ENCODE assay signal across 29 mouse cellular contexts in the genomic region with DNA sequence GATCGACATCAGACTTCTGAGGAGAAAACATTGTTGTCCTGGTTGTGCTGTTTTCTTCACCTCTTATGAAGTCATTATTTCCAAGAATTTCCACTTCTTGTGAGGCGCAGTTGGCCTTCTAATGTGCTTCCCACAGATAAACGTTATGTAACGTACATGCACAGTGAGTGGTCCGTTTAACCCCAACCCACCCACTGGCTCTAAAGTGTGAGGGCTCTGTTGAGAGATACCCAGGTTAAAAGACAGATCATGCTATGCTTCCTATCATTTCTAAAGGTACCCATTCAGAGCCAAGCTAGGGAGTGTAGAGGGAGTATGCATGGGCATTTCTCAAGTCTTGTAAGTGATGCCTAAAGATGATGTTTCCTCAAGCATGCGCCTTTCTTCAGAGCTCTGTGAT.
"Had no signal": no experiment of that assay in that cellular context is flagged by ENCODE, and none has a peak within 500 bp of the region (broad histone marks: within the 10 kb centered on the region; RNA-seq: fewer than 3 reads in every experiment).

No protein-coding gene starts in this region.

- H3K27ac ChIP-seq: left cerebral cortex, adult 2 months; limb, embryonic 10.5 days; limb, embryonic 12.5 days; limb, embryonic 13.5 days; limb, embryonic 15.5 days; liver, embryonic 15.5 days; lung, embryonic 15.5 days; macrophage; midbrain, embryonic 10.5 days; midbrain, embryonic 12.5 days; midbrain, embryonic 13.5 days; midbrain, embryonic 15.5 days; neural tube, embryonic 12.5 days; neural tube, embryonic 13.5 days had no signal

- H3K9me3 ChIP-seq: limb, embryonic 10.5 days; limb, embryonic 12.5 days; limb, embryonic 13.5 days; limb, embryonic 15.5 days; liver, embryonic 15.5 days; lung, embryonic 15.5 days; megakaryocyte, embryonic 14.5 days; midbrain, embryonic 10.5 days; midbrain, embryonic 12.5 days; midbrain, embryonic 13.5 days; midbrain, embryonic 15.5 days; neural tube, embryonic 12.5 days; neural tube, embryonic 13.5 days had no signal

- H3K4me1 ChIP-seq: limb, embryonic 10.5 days; limb, embryonic 12.5 days; limb, embryonic 13.5 days; limb, embryonic 15.5 days; liver, embryonic 15.5 days; lung, embryonic 15.5 days; megakaryocyte, embryonic 14.5 days; midbrain, embryonic 10.5 days; midbrain, embryonic 12.5 days; midbrain, embryonic 13.5 days; midbrain, embryonic 15.5 days; neural tube, embryonic 12.5 days; neural tube, embryonic 13.5 days had no signal

- H3K36me3 ChIP-seq: limb, embryonic 10.5 days; limb, embryonic 12.5 days; limb, embryonic 13.5 days; limb, embryonic 15.5 days; liver, embryonic 15.5 days; lung, embryonic 15.5 days; midbrain, embryonic 10.5 days; midbrain, embryonic 12.5 days; midbrain, embryonic 13.5 days; midbrain, embryonic 15.5 days; neural tube, embryonic 12.5 days; neural tube, embryonic 13.5 days had no signal

- H3K9ac ChIP-seq: limb, embryonic 12.5 days; limb, embryonic 13.5 days; limb, embryonic 15.5 days; liver, embryonic 15.5 days; lung, embryonic 14.5 days; lung, embryonic 15.5 days; midbrain, embryonic 12.5 days; midbrain, embryonic 13.5 days; midbrain, embryonic 15.5 days; neural tube, embryonic 12.5 days; neural tube, embryonic 13.5 days had no signal

- H3K4me2 ChIP-seq: limb, embryonic 12.5 days; limb, embryonic 13.5 days; limb, embryonic 15.5 days; liver, embryonic 15.5 days; lung, embryonic 14.5 days; lung, embryonic 15.5 days; midbrain, embryonic 11.5 days; midbrain, embryonic 12.5 days; midbrain, embryonic 13.5 days; midbrain, embryonic 15.5 days; neural tube, embryonic 12.5 days; neural tube, embryonic 13.5 days had no signal

- H3K4me3 ChIP-seq: left cerebral cortex, adult 2 months; limb, embryonic 10.5 days; limb, embryonic 12.5 days; limb, embryonic 13.5 days; limb, embryonic 15.5 days; liver, embryonic 15.5 days; lung, embryonic 15.5 days; megakaryocyte, embryonic 14.5 days; midbrain, embryonic 10.5 days; midbrain, embryonic 12.5 days; midbrain, embryonic 13.5 days; midbrain, embryonic 15.5 days; myocyte; neural tube, embryonic 12.5 days; neural tube, embryonic 13.5 days had no signal

- H3K27me3 ChIP-seq: limb, embryonic 12.5 days; limb, embryonic 13.5 days; limb, embryonic 15.5 days; liver, embryonic 15.5 days; lung, embryonic 15.5 days; megakaryocyte, embryonic 14.5 days; midbrain, embryonic 12.5 days; midbrain, embryonic 13.5 days; midbrain, embryonic 15.5 days; neural tube, embryonic 12.5 days; neural tube, embryonic 13.5 days had no signal

- DNase-seq: layer of hippocampus, postnatal 36 days; left cerebral cortex, postnatal 4 days; lung, adult 18-20 months; lung, adult 2 months; lung, embryonic 14.5 days; lung, postnatal 10 days; lung, postnatal 14 days; lung, postnatal 36 days; lung, postnatal 4 days; midbrain, embryonic 14.5 days had no signal

- ATAC-seq: lung, postnatal 0 days; midbrain, embryonic 13.5 days; midbrain, embryonic 15.5 days; midbrain, embryonic 16.5 days had no signal
